Mouse (Mus musculus): ENCODE data around the gene Nlrp1a. TPM values are rescaled to one million over a fixed set of nuclear protein-coding genes. Genes with fewer than 3 reads are reported as not detected.

Nlrp1a gene
- total RNA-seq (2021) = 1.5 and 1.7 TPM in 2 replicates
- long read RNA-seq, partial matches to known transcripts = 1 of 3 reads
- long read RNA-seq, other reads (novel, unspliced or antisense) = 2 of 3 reads

- DNase-seq = no peak
Measured at GRCm38 (mm10) chr11:71144661-71145060, at the start of gene Nlrp1a. TSS of gene Nlrp1a (minus strand) at chr11:71144704.

DNA sequence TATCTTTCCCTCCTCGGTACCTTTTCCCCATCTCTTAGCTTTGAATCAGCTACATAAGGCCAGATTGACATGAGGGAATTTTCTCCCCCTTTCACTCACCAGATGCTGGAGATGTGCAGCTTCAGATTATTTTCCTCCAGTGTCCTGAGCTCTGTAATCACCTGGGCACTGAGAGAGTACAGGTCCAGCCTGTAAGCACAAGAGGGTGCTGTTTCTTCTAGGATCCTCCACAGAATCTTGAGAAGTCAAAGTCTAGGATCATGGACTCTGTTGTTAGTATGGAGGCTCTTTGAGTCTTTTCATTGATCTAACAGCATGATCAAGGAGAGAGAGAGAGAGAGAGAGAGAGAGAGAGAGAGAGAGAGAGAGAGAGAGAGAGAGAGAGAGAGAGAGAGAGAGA, 25.1 kb upstream of the Nlrp1a start:
- no peak for DNase-seq

- no peak for DNase-seq
Measured at GRCm38 (mm10) chr11:71164139-71164538, 19.6 kb upstream of the Nlrp1a start.

- no peak for DNase-seq
Measured at GRCm38 (mm10) chr11:71159439-71160136, 15.1 kb upstream of the Nlrp1a start.

- DNase-seq = no peak
Measured at GRCm38 (mm10) chr11:71155272-71155671, 10.8 kb upstream of the Nlrp1a start.

GRCm38 (mm10) chr11:71142031-71142430, 2.5 kb downstream of the Nlrp1a start:
- no peak for DNase-seq

DNA sequence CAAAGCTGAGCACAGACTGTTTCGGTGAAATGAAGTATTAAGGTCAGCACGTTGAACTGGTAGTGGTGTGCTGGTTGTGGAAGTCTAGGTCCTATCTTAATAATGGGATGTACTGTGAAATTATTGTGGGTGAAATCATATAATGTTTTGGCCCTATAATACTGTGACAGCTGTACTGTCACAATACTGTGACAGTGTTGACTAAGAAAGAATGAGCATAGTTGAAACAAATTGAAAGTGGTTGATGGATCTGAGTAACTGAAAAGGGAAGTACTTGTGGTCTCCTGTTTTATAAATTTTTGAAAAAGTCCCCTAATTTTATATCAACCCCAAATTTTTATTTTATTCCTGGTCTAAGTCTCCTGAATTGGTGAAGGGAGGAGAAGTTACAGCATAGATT, 37.4 kb downstream of the Nlrp1a start:
- DNase-seq = no peak

GRCm38 (mm10) chr11:71106261-71107021, 38.1 kb downstream of the Nlrp1a start:
- DNase-seq = no peak

DNA sequence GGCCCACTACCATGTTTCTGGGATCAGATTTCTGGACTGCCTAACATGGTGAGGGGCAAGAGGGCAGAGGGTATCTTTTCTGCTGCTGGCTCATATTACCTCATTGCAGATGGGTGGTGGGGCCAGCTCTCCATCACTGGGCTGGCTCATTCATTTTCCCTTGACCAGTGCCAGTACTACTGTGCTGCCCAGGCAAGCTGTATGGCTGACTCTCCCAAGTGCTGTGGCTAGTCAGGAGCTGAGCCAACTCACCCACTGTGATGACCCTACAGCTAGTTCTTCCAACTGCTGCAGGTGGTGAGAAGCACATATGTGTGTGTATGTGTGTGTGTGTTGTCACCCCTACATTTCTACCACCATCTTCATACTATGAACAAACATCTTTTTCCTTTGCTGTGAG, 40.6 kb downstream of the Nlrp1a start:
- no peak for DNase-seq

- no peak for DNase-seq
Measured at GRCm38 (mm10) chr11:71076342-71076741, 68.2 kb downstream of the Nlrp1a start.

GRCm38 (mm10) chr11:71052554-71052953, 92.0 kb downstream of the Nlrp1a start:
- DNase-seq = no peak

Other genes starting within 250 kb of the Nlrp1a start
- gene Nup88, start 174.7 kb downstream of the Nlrp1a start, total RNA-seq (2021) = 59.6 and 62.3 TPM in 2 replicates
- 27.0 and 40.9 TPM in 2 replicates for gene Rpain, start 174.5 kb downstream of the Nlrp1a start, total RNA-seq (2021)
- gene C1qbp, start 161.7 kb downstream of the Nlrp1a start, total RNA-seq (2021) = 190 and 227 TPM in 2 replicates
- gene Dhx33, start 140.3 kb downstream of the Nlrp1a start, total RNA-seq (2021) = 30.8 and 35.1 TPM in 2 replicates
- gene Mis12, start 125.1 kb downstream of the Nlrp1a start, total RNA-seq (2021) = 24.0 and 24.5 TPM in 2 replicates
- gene Derl2, start 124.9 kb downstream of the Nlrp1a start, total RNA-seq (2021) = 75.2 and 95.7 TPM in 2 replicates
- 6.9 and 10.4 TPM in 2 replicates for gene 6330403K07Rik, start 111.2 kb downstream of the Nlrp1a start, total RNA-seq (2021)
- gene Nlrp1b, start 86.0 kb upstream of the Nlrp1a start, total RNA-seq (2021) = 0.30 and 0.33 TPM in 2 replicates